ENCODE assay signal across 34 mouse cellular contexts in genomic region chr2:119727762-119728416, GRCm38 (mm10). TPM values are rescaled to one million over a fixed set of nuclear protein-coding genes. Genes with fewer than 3 reads are reported as not detected.
DNase-seq lines count a peak whose midpoint lies in the region; ATAC-seq lines count a peak whose summit lies in the region.
"Had no signal": no experiment of that assay in that cellular context is flagged by ENCODE, and none has a peak within 500 bp of the region (broad histone marks: within the 10 kb centered on the region; RNA-seq: fewer than 3 reads in every experiment).

No protein-coding gene starts in this region.

- H3K4me2 ChIP-seq in liver, embryonic 13.5 days = peak overlapping the region; percentile 29
- H3K4me2 ChIP-seq in liver, embryonic 16.5 days (ENCODE audit: low read depth, low read length) = no peak overlapping the region
- H3K4me2 ChIP-seq in heart, embryonic 11.5 days = no peak overlapping the region
- H3K4me2 ChIP-seq in forebrain, embryonic 14.5 days (ENCODE audit: low read length) = no peak overlapping the region
- H3K4me2 ChIP-seq: embryonic facial prominence, embryonic 13.5 days; forebrain, embryonic 12.5 days; heart, embryonic 15.5 days; hindbrain, embryonic 14.5 days; intestine, embryonic 15.5 days had no signal

- no peaks in the 10 kb centered on the region for H3K9me3 ChIP-seq in liver, embryonic 13.5 days (replicated peaks)
- H3K9me3 ChIP-seq in liver, embryonic 16.5 days (replicated peaks; ENCODE audit: control insufficient read depth, low read length) = no peaks in the 10 kb centered on the region
- H3K9me3 ChIP-seq in heart, embryonic 11.5 days (replicated peaks; ENCODE audit: control insufficient read depth, low read length) = no peaks in the 10 kb centered on the region
- no peaks in the 10 kb centered on the region for H3K9me3 ChIP-seq in forebrain, embryonic 14.5 days (replicated peaks; ENCODE audit: control insufficient read depth, low read length)
- H3K9me3 ChIP-seq: embryonic facial prominence, embryonic 10.5 days; embryonic facial prominence, embryonic 13.5 days; forebrain, embryonic 12.5 days; G1E; heart, embryonic 10.5 days; heart, embryonic 15.5 days; hindbrain, embryonic 10.5 days; intestine, embryonic 15.5 days had no signal

- peak overlapping the region; percentile 77 for H3K27ac ChIP-seq in liver, embryonic 13.5 days
- H3K27ac ChIP-seq in liver, embryonic 16.5 days (ENCODE audit: low read length) = 0 out of 2 replicates have a peak overlapping the region, but pooled peaks have one; percentile 1
- H3K27ac ChIP-seq in heart, embryonic 11.5 days (ENCODE audit: low read depth, low read length) = no peak overlapping the region
- no peak overlapping the region for H3K27ac ChIP-seq in forebrain, embryonic 14.5 days (ENCODE audit: low read depth, low read length)
- H3K27ac ChIP-seq: embryonic facial prominence, embryonic 10.5 days; embryonic facial prominence, embryonic 13.5 days; forebrain, embryonic 12.5 days; heart, embryonic 10.5 days; heart, embryonic 15.5 days; hindbrain, embryonic 10.5 days; hindbrain, embryonic 14.5 days; intestine, embryonic 15.5 days had no signal

- intact Hi-C loops in gastrocnemius, postnatal 14 days (cut with DNase I; ENCODE audit: low total_unique reads) = no loop called here
- intact Hi-C loops in left cerebral cortex, postnatal 25 days (cut with DNase I) = no loop called here

- peak; percentile 50 for DNase-seq in c-Kit-positive CD71-positive TER-119-negative erythroid progenitor cells, embryonic 14.5 days (ENCODE audit: low read depth)
- DNase-seq in liver = peak; percentile 63
- DNase-seq in liver, embryonic 13.5 days = peak; percentile 61
- no peak for DNase-seq in gastrocnemius, postnatal 14 days
- DNase-seq in forebrain, embryonic 14.5 days (ENCODE audit: low spot score) = no peak
- no peak for DNase-seq in left cerebral cortex, postnatal 25 days (ENCODE audit: low spot score in 2 of 2)
- DNase-seq: adrenal gland, postnatal 10 days; adrenal gland, postnatal 36 days; B cell, adult 2 months; cerebellum, adult 11-12 months; cerebellum, adult 8-10 months; cerebellum, postnatal 10 days; cerebellum, postnatal 36 days; embryo, embryonic 11 days; gastrocnemius, postnatal 25 days; heart, adult 18-20 months; heart, postnatal 10 days; heart, postnatal 36 days had no signal

- H3K9ac ChIP-seq in liver, embryonic 13.5 days = 0 out of 2 replicates have a peak overlapping the region, but pooled peaks have one; percentile 0
- no peak overlapping the region for H3K9ac ChIP-seq in liver, embryonic 16.5 days (ENCODE audit: low read depth, low read length)
- H3K9ac ChIP-seq in heart, embryonic 11.5 days (ENCODE audit: low read depth, low read length) = no peak overlapping the region
- H3K9ac ChIP-seq in forebrain, embryonic 14.5 days (ENCODE audit: low read length) = no peak overlapping the region
- H3K9ac ChIP-seq: embryonic facial prominence, embryonic 13.5 days; forebrain, embryonic 12.5 days; heart, embryonic 15.5 days; hindbrain, embryonic 14.5 days; intestine, embryonic 15.5 days had no signal

- H3K4me3 ChIP-seq in liver, embryonic 13.5 days (replicated peaks) = no peak overlapping the region
- no peak overlapping the region for H3K4me3 ChIP-seq in liver, embryonic 16.5 days (ENCODE audit: low read depth, low read length)
- no peak overlapping the region for H3K4me3 ChIP-seq in heart, embryonic 11.5 days (ENCODE audit: low read depth, low read length)
- no peak overlapping the region for H3K4me3 ChIP-seq in forebrain, embryonic 14.5 days (ENCODE audit: low read depth, low read length)
- H3K4me3 ChIP-seq: embryonic facial prominence, embryonic 10.5 days; embryonic facial prominence, embryonic 13.5 days; erythroblast, embryonic 14.5 days; forebrain, embryonic 12.5 days; heart, embryonic 10.5 days; heart, embryonic 15.5 days; hindbrain, embryonic 10.5 days; intestine, embryonic 15.5 days had no signal

- peak; percentile 94 for ATAC-seq in liver, embryonic 13.5 days (ENCODE audit: low read depth)
- peak; percentile 94 for ATAC-seq in liver, embryonic 16.5 days (ENCODE audit: low read depth)
- ATAC-seq in heart, embryonic 11.5 days (replicated peaks; ENCODE audit: insufficient number of reproducible peaks, low FRiP score, low TSS enrichment) = no peak
- no peak for ATAC-seq in forebrain, embryonic 14.5 days
- ATAC-seq: forebrain, embryonic 16.5 days; intestine, embryonic 15.5 days; Patski had no signal

- 28% methylated on average over 3 of the region's 3 CpGs for WGBS in liver, embryonic 13.5 days (ENCODE audit: insufficient replicate concordance)
- WGBS in liver, embryonic 16.5 days (ENCODE audit: insufficient replicate concordance) = 43% methylated on average over 3 of the region's 3 CpGs
- WGBS in heart, embryonic 11.5 days (ENCODE audit: insufficient replicate concordance) = 76% methylated on average over 3 of the region's 3 CpGs
- 91% methylated on average over 3 of the region's 3 CpGs for WGBS in forebrain, embryonic 14.5 days

- no peaks in the 10 kb centered on the region for H3K27me3 ChIP-seq in liver, embryonic 13.5 days
- H3K27me3 ChIP-seq in liver, embryonic 16.5 days (ENCODE audit: control insufficient read depth, insufficient read depth, low read depth, low read length) = no peaks in the 10 kb centered on the region
- no peaks in the 10 kb centered on the region for H3K27me3 ChIP-seq in heart, embryonic 11.5 days (ENCODE audit: control insufficient read depth, insufficient read depth, low read length)
- no peaks in the 10 kb centered on the region for H3K27me3 ChIP-seq in forebrain, embryonic 14.5 days (replicated peaks; ENCODE audit: control insufficient read depth, insufficient read depth, low read length)
- H3K27me3 ChIP-seq: CH12.LX; embryonic facial prominence, embryonic 13.5 days; forebrain, embryonic 12.5 days; heart, embryonic 15.5 days; intestine, embryonic 15.5 days; Patski had no signal

- H3K36me3 ChIP-seq in liver, embryonic 13.5 days = peaks cover 87% of the 10 kb centered on the region
- H3K36me3 ChIP-seq in liver, embryonic 16.5 days (ENCODE audit: control insufficient read depth, insufficient read depth) = peaks cover 39% of the 10 kb centered on the region
- peaks cover 35% of the 10 kb centered on the region for H3K36me3 ChIP-seq in heart, embryonic 11.5 days (ENCODE audit: control insufficient read depth, insufficient read depth, low read length)
- peaks cover 90% of the 10 kb centered on the region for H3K36me3 ChIP-seq in forebrain, embryonic 14.5 days (ENCODE audit: control insufficient read depth, insufficient read depth, low read length)

- peaks cover 36% of the 10 kb centered on the region for H3K4me1 ChIP-seq in liver, embryonic 13.5 days (replicated peaks)
- peaks cover 6% of the 10 kb centered on the region; the same call in 1 of the 2 replicates for H3K4me1 ChIP-seq in liver, embryonic 16.5 days (ENCODE audit: control insufficient read depth, low read depth, low read length)
- H3K4me1 ChIP-seq in heart, embryonic 11.5 days (ENCODE audit: control insufficient read depth, insufficient read depth, low read length) = no peaks in the 10 kb centered on the region
- H3K4me1 ChIP-seq in forebrain, embryonic 14.5 days (ENCODE audit: control insufficient read depth, insufficient read depth, low read length) = no peaks in the 10 kb centered on the region
- H3K4me1 ChIP-seq: embryonic facial prominence, embryonic 10.5 days; embryonic facial prominence, embryonic 13.5 days; forebrain, embryonic 12.5 days; heart, embryonic 10.5 days; heart, embryonic 15.5 days; hindbrain, embryonic 10.5 days; intestine, embryonic 15.5 days had no signal

RNA-seq across cellular contexts. Expression of gene Itpka, which starts 14.2 kb away (rescaled TPM):
- 2.3 and 2.9 TPM in 2 replicates for polyA plus RNA-seq in liver, embryonic 13.5 days (2015; fragmentation: Nextera tagmentation; extraction: Ambion mirVana)
- polyA plus RNA-seq in liver, embryonic 16.5 days (2015; fragmentation: Nextera tagmentation; extraction: Ambion mirVana) = 2.8 and 3.4 TPM in 2 replicates
- under 1 TPM in 1 of 2 experiments, not detected in 1; 0.20 TPM for total RNA-seq in gastrocnemius, postnatal 14 days (2021)
- polyA plus RNA-seq in heart, embryonic 11.5 days (2014; fragmentation: Nextera tagmentation; extraction: Ambion mirVana) = 1.9 and 2.2 TPM in 2 replicates
- 0.61 and 0.78 TPM in 2 replicates for polyA plus RNA-seq in forebrain, embryonic 14.5 days (2014; fragmentation: Nextera tagmentation; extraction: Ambion mirVana)
- 100 to 1,000 TPM; 188 to 208 TPM for total RNA-seq in left cerebral cortex, postnatal 25 days (2021)
- total RNA-seq: gastrocnemius, adult 18-20 months; gastrocnemius, postnatal 25 days had no signal
- polyA plus RNA-seq: embryonic facial prominence, embryonic 13.5 days had no signal

RNA-seq across cellular contexts. Expression of gene Ltk, which starts 32.3 kb away (rescaled TPM):
- 0.08 TPM in 1 of 2 replicates, not detected in the other for polyA plus RNA-seq in liver, embryonic 13.5 days (2015; fragmentation: Nextera tagmentation; extraction: Ambion mirVana)
- polyA plus RNA-seq in liver, embryonic 16.5 days (2015; fragmentation: Nextera tagmentation; extraction: Ambion mirVana) = 0.05 and 0.06 TPM in 2 replicates
- total RNA-seq in gastrocnemius, postnatal 14 days (2021) = not detected
- polyA plus RNA-seq in heart, embryonic 11.5 days (2014; fragmentation: Nextera tagmentation; extraction: Ambion mirVana) = 0.07 TPM in 1 of 2 replicates, not detected in the other
- 0.29 and 0.37 TPM in 2 replicates for polyA plus RNA-seq in forebrain, embryonic 14.5 days (2014; fragmentation: Nextera tagmentation; extraction: Ambion mirVana)
- total RNA-seq in left cerebral cortex, postnatal 25 days (2021) = 10 to 100 TPM; 18.9 to 20.6 TPM
- total RNA-seq: gastrocnemius, adult 18-20 months; gastrocnemius, postnatal 25 days; heart, postnatal 36 days had no signal
- polyA plus RNA-seq: embryonic facial prominence, embryonic 10.5 days; erythroblast, embryonic 14.5 days; forebrain, embryonic 12.5 days; G1E; hindbrain, embryonic 10.5 days had no signal

RNA-seq across cellular contexts. Expression of gene Rtf1, which starts 53.0 kb away (rescaled TPM):
- 18.3 and 23.8 TPM in 2 replicates for polyA plus RNA-seq in liver, embryonic 13.5 days (2015; fragmentation: Nextera tagmentation; extraction: Ambion mirVana)
- polyA plus RNA-seq in liver, embryonic 16.5 days (2015; fragmentation: Nextera tagmentation; extraction: Ambion mirVana) = 10.6 and 13.2 TPM in 2 replicates
- total RNA-seq in gastrocnemius, postnatal 14 days (2021) = 10 to 100 TPM; 22.3 to 23.0 TPM
- polyA plus RNA-seq in heart, embryonic 11.5 days (2014; fragmentation: Nextera tagmentation; extraction: Ambion mirVana) = 20.3 and 24.0 TPM in 2 replicates
- polyA plus RNA-seq in forebrain, embryonic 14.5 days (2014; fragmentation: Nextera tagmentation; extraction: Ambion mirVana) = 32.6 and 38.0 TPM in 2 replicates
- 10 to 100 TPM; 60.4 to 64.8 TPM for total RNA-seq in left cerebral cortex, postnatal 25 days (2021)

RNA-seq across cellular contexts. Expression of gene Rpap1, which starts 59.4 kb away (rescaled TPM):
- polyA plus RNA-seq in liver, embryonic 13.5 days (2015; fragmentation: Nextera tagmentation; extraction: Ambion mirVana) = 10.2 and 11.9 TPM in 2 replicates
- polyA plus RNA-seq in liver, embryonic 16.5 days (2015; fragmentation: Nextera tagmentation; extraction: Ambion mirVana) = 7.4 and 9.1 TPM in 2 replicates
- total RNA-seq in gastrocnemius, postnatal 14 days (2021) = 10 to 100 TPM; 12.7 to 12.9 TPM
- 16.2 and 17.4 TPM in 2 replicates for polyA plus RNA-seq in heart, embryonic 11.5 days (2014; fragmentation: Nextera tagmentation; extraction: Ambion mirVana)
- polyA plus RNA-seq in forebrain, embryonic 14.5 days (2014; fragmentation: Nextera tagmentation; extraction: Ambion mirVana) = 12.8 and 16.0 TPM in 2 replicates
- total RNA-seq in left cerebral cortex, postnatal 25 days (2021) = 10 to 100 TPM; 17.7 to 20.2 TPM

Comparison
In these comparisons a context has a peak if more than half of its experiments do, and no peak if none do; other contexts are left out.
1. DNase-seq: peak in c-Kit-positive CD71-positive TER-119-negative erythroid progenitor cells, embryonic 14.5 days (single experiment), liver (single experiment) and liver, embryonic 13.5 days (single experiment); none in gastrocnemius, postnatal 14 days (single experiment), forebrain, embryonic 14.5 days (single experiment) and left cerebral cortex, postnatal 25 days (0 of 2).
2. ATAC-seq: peak in liver, embryonic 13.5 days (single experiment) and liver, embryonic 16.5 days (single experiment); none in heart, embryonic 11.5 days (single experiment) and forebrain, embryonic 14.5 days (single experiment).
3. H3K27ac ChIP-seq: peak in liver, embryonic 13.5 days (single experiment) and liver, embryonic 16.5 days (single experiment); none in heart, embryonic 11.5 days (single experiment) and forebrain, embryonic 14.5 days (single experiment).